Mouse (Mus musculus): Measurements from ENCODE around the gene Gm5926. TPM values are rescaled to one million over a fixed set of nuclear protein-coding genes. Genes with fewer than 3 reads are reported as not detected.
"Not testable (repeated sequence)": the region's sequence is repeated elsewhere in the genome, so short reads cannot be mapped to it uniquely, and the experiment has no call there.

Gm5926 gene
- polyA plus RNA-seq (2015; fragmentation: Nextera tagmentation; extraction: Ambion mirVana): not detected in 2 replicates

- not testable (repeated sequence) for H3K36me3 ChIP-seq (replicated peaks); H3K4me3 ChIP-seq; ATAC-seq (replicated peaks); H3K27ac ChIP-seq; H3K9ac ChIP-seq; H3K27me3 ChIP-seq (replicated peaks); H3K4me1 ChIP-seq; H3K4me2 ChIP-seq; H3K9me3 ChIP-seq
- WGBS: no CpG with 5 or more reads among the region's 1 CpGs
Measured at GRCm38 (mm10) chrX:32650416-32650815, at the start of gene Gm5926. TSS of gene Gm5926 (plus strand) at chrX:32650716.

GRCm38 (mm10) chrX:32601008-32601407 is 49.5 kb upstream of the Gm5926 start:
- not testable (repeated sequence) for H3K27me3 ChIP-seq (replicated peaks); H3K4me3 ChIP-seq; H3K4me2 ChIP-seq; H3K9ac ChIP-seq; H3K9me3 ChIP-seq; H3K27ac ChIP-seq; H3K36me3 ChIP-seq (replicated peaks); H3K4me1 ChIP-seq; ATAC-seq (replicated peaks)
- 87% methylated on average over 1 of the region's 2 CpGs for WGBS

- not testable (repeated sequence) for H3K9me3 ChIP-seq; ATAC-seq (replicated peaks); H3K4me1 ChIP-seq; H3K9ac ChIP-seq; H3K27me3 ChIP-seq (replicated peaks); H3K4me2 ChIP-seq; H3K4me3 ChIP-seq; H3K27ac ChIP-seq; H3K36me3 ChIP-seq (replicated peaks)
- WGBS: 82% methylated on average over 3 of the region's 3 CpGs
Measured at GRCm38 (mm10) chrX:32601425-32601824, 49.1 kb upstream of the Gm5926 start.

Other genes starting within 250 kb of the Gm5926 start
- gene Btbd35f1, start 90.7 kb upstream of the Gm5926 start, polyA plus RNA-seq (2015; fragmentation: Nextera tagmentation; extraction: Ambion mirVana): not detected in 2 replicates
- not detected in 2 replicates for gene Btbd35f21, start 75.4 kb downstream of the Gm5926 start, polyA plus RNA-seq (2015; fragmentation: Nextera tagmentation; extraction: Ambion mirVana)
- not detected in 2 replicates for gene Btbd35f30, start 243.9 kb downstream of the Gm5926 start, polyA plus RNA-seq (2015; fragmentation: Nextera tagmentation; extraction: Ambion mirVana)

Data from midbrain, embryonic 15.5 days (tissue).